Mouse (Mus musculus): Measurements from ENCODE around the gene Cryab. TPM values are rescaled to one million over a fixed set of nuclear protein-coding genes. Genes with fewer than 3 reads are reported as not detected.
A peak's percentile ranks its signal among the peaks of the same experiment; 100 is the strongest.

The Cryab gene
- 11.9 and 20.7 TPM in 2 replicates for polyA plus RNA-seq (2016; fragmentation: Nextera tagmentation; extraction: Ambion mirVana)

DNA sequence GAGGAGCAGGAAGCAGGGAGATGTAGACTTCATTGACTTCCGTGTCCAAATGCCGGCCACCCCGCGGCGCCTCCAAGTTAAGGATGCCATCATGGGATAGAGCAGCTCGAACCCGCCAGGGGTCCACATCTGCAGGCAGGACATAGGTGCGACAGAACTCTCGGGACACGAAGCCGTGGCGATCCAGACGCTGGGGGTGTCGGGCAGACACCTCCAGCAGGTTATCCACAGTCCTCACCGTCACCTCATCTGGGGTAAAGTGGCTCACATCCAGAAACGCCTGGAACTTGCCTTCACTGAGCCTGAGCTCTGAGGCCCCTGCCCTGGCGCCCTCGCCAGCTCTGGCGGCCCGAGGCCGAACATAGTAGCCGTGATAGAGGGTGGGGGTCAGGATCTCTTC is at the start of gene Cryab:
TSS of gene Cryab (plus strand) at position 3 of the 400 bp plus-strand sequence.
- Histone ChIP-seq H3K4me2 (replicated peaks) (no peak within 1 kb of the TSS), H3K9ac (no peak within 1 kb of the TSS), H3K27ac (no peak within 1 kb of the TSS), H3K4me1 (peaks cover 2% of the 10 kb centered on the region; the same call in 1 of the 2 replicates), H3K4me3 (no peak within 1 kb of the TSS), H3K9me3 (replicated peaks) (no peaks in the 10 kb centered on the region), H3K36me3 (no peaks in the 10 kb centered on the region), H3K27me3 (peaks cover 14% of the 10 kb centered on the region)
- ATAC-seq (ENCODE audit: low FRiP score) = no peak
- 76% methylated on average over 22 of the region's 22 CpGs for WGBS

DNA sequence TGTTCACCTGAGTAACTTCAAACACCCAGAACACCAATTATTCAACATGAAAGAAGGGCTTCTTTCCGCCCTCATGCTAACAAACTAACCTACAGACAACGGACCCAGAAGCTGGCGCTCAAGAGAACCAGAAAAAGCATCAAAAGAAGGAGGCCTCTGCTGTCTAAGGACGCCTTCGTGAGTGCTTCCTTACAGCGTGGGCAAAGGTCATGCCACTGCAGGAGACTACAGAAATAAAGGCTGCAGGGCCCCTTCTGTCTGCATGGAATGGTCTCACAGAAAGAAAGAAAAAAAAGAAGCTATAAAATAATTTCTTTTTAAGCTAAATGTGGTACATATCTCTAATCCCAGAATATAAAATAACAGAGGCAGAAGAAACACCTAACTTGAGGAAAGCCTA is 46.2 kb upstream of the Cryab start:
- Histone ChIP-seq H3K9ac (no peak overlapping the region), H3K27me3 (peaks cover 19% of the 10 kb centered on the region), H3K9me3 (replicated peaks) (no peaks in the 10 kb centered on the region), H3K27ac (no peak overlapping the region), H3K4me1 (no peaks in the 10 kb centered on the region), H3K36me3 (peaks cover 24% of the 10 kb centered on the region), H3K4me2 (replicated peaks) (no peak overlapping the region), H3K4me3 (no peak overlapping the region)
- WGBS = 52% methylated on average over 6 of the region's 6 CpGs
- no peak for ATAC-seq (ENCODE audit: low FRiP score)

DNA sequence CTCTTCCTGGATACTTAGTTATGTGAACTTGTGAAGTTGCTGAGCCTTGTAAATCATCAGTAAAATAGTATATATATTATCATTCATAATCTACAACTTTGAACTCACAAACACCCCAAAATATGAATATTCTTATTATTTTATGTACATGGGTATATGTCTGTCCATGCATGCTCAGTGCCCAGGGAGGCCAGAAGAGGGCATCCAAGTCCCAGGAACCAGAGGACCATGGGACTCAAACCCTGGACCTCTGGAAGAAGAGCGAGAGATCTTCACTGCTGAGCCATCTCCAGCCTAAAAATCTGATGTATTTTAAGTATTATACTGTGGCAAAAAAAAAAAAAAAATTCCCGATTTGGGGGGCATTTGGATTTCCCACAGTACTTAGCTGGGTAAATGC is 42.0 kb upstream of the Cryab start:
- no peak for ATAC-seq (ENCODE audit: low FRiP score)
- Histone ChIP-seq H3K36me3 (peaks cover 16% of the 10 kb centered on the region; the same call in 1 of the 2 replicates), H3K9me3 (replicated peaks) (no peaks in the 10 kb centered on the region), H3K9ac (no peak overlapping the region), H3K4me3 (no peak overlapping the region), H3K4me1 (no peaks in the 10 kb centered on the region), H3K27me3 (no peaks in the 10 kb centered on the region), H3K4me2 (replicated peaks) (no peak overlapping the region), H3K27ac (no peak overlapping the region)
- WGBS = 45% methylated on average over 2 of the region's 2 CpGs

DNA sequence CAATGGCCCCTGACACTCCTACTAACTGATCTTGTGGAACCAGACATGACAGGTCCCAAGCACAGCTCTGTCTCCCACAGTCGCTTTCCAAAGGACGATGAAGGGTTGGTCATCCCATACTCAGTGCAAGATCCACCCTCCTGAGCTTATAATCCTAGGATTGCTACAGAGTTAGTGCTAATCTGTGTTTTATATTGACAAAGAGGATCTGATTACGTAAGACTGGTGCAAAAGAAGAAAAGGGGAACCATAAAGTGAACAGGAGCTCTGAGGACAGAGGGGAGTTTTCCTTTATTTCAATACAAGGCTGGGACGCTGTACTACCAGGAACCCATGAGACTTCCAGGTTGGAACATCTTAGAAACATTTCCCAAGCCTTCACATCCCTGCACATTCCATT is 39.8 kb upstream of the Cryab start:
- Histone ChIP-seq H3K9me3 (replicated peaks) (no peaks in the 10 kb centered on the region), H3K36me3 (peaks cover 18% of the 10 kb centered on the region), H3K9ac (no peak overlapping the region), H3K4me3 (no peak overlapping the region), H3K4me1 (no peaks in the 10 kb centered on the region), H3K27me3 (no peaks in the 10 kb centered on the region), H3K4me2 (replicated peaks) (no peak overlapping the region), H3K27ac (no peak overlapping the region)
- no peak for ATAC-seq (ENCODE audit: low FRiP score)
- WGBS = 82% methylated on average over 4 of the region's 4 CpGs

DNA sequence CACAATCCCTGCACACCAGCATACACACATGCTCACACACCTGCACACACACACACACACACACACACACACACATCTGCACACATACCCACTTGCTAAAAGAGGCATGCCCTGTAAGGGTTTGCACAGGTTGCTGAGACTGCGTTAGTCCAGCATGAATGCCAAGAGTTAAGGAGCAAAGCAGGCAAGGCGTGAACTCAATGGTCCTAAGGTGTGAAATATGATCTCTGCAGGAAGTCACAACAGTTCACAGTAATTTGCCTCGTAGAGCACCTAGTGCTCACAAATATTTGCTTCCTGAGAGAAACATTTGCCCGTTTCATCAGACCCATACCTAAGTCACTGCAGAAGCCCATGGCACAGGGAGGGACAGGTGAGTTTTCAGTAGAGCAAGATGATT is 36.9 kb upstream of the Cryab start:
- H3K4me1 ChIP-seq = no peaks in the 10 kb centered on the region
- H3K9ac ChIP-seq = no peak overlapping the region
- no peaks in the 10 kb centered on the region for H3K9me3 ChIP-seq (replicated peaks)
- H3K27ac ChIP-seq = no peak overlapping the region
- H3K4me3 ChIP-seq = no peak overlapping the region
- 70% methylated on average over 4 of the region's 4 CpGs for WGBS
- ATAC-seq (ENCODE audit: low FRiP score) = no peak
- peaks cover 17% of the 10 kb centered on the region for H3K36me3 ChIP-seq
- H3K4me2 ChIP-seq (replicated peaks) = no peak overlapping the region
- no peaks in the 10 kb centered on the region for H3K27me3 ChIP-seq

DNA sequence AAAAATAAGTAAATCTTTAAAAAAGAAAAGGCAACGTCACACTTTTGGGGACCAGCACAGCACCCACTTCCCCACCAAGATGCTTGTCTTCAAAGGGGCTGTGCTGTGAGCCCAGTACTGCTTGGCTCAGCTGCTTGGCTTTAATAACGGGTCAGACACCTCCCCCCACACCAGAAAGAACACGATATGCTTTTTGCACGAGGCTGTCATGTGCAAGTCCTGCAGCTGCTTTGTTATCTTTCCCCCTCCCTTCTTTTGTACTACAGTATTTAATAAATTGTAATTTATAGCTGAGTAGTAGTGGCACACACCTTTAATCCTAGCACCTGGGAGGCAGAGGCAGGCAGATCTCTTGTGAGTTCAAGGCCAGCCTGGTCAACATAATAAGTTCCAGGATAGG is 32.2 kb upstream of the Cryab start:
- no peak overlapping the region for H3K4me3 ChIP-seq
- no peak overlapping the region for H3K27ac ChIP-seq
- H3K4me2 ChIP-seq (replicated peaks) = no peak overlapping the region
- H3K4me1 ChIP-seq = peaks cover 22% of the 10 kb centered on the region
- H3K36me3 ChIP-seq = peaks cover 7% of the 10 kb centered on the region; the same call in 1 of the 2 replicates
- H3K9me3 ChIP-seq (replicated peaks) = no peaks in the 10 kb centered on the region
- no peak overlapping the region for H3K9ac ChIP-seq
- H3K27me3 ChIP-seq = no peaks in the 10 kb centered on the region
- 84% methylated on average over 4 of the region's 4 CpGs for WGBS
- ATAC-seq (ENCODE audit: low FRiP score) = no peak

DNA sequence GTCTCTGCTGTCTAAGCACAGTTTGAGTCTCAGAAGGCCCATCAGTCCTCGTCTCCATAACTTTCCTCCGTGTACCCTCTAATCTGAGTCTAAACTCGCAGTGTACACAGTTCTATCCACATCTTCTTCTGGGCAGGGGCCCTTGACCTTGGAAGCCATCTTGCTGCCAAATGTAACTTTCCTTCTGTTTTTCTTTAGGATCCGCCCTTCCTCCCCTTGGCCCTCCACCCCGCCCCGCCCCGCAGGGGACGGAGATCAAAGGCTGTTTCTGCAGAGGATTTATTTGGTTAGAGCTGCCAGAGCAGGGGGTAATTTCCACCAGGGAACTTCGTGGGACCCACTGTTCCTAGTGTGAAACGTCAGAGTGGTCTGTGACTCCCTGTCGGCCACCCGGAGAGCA is 30.1 kb upstream of the Cryab start:
- H3K27me3 ChIP-seq = no peaks in the 10 kb centered on the region
- H3K27ac ChIP-seq = no peak overlapping the region
- H3K4me3 ChIP-seq = no peak overlapping the region
- H3K9ac ChIP-seq = no peak overlapping the region
- H3K36me3 ChIP-seq = peaks cover 7% of the 10 kb centered on the region; the same call in 1 of the 2 replicates
- H3K9me3 ChIP-seq (replicated peaks) = no peaks in the 10 kb centered on the region
- peaks cover 42% of the 10 kb centered on the region for H3K4me1 ChIP-seq
- WGBS = 37% methylated on average over 12 of the region's 12 CpGs
- ATAC-seq (ENCODE audit: low FRiP score) = no peak
- H3K4me2 ChIP-seq (replicated peaks) = no peak overlapping the region

DNA sequence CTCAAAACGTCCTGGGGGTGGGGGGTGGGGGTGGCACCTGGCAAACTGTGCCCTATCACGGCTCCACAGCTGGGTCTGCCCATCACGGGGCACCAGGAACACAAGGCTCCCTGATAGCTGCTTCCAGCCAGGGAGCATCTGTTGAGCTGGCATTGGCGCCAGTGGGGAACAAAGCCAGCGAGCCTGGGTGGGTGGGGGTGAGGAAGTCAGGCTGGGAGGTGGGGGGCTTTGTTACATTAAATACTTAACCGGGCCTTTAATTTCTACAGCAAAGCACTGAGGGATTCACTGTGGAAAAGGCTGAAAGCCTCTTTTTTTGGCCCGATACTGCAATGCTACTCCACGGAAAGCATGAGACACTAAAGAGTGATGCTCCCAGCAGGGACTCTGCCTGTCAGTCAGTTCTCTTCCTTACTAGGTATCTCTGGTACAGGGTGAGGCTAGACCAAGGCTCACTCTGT is 28.6 kb upstream of the Cryab start:
- Histone ChIP-seq H3K27ac (no peak overlapping the region), H3K4me1 (peaks cover 56% of the 10 kb centered on the region), H3K9ac (no peak overlapping the region), H3K4me2 (replicated peaks) (no peak overlapping the region), H3K36me3 (0 out of 2 replicates have a peak, but pooled peaks cover 4% of the 10 kb centered on the region), H3K4me3 (no peak overlapping the region), H3K9me3 (replicated peaks) (no peaks in the 10 kb centered on the region), H3K27me3 (no peaks in the 10 kb centered on the region)
- 34% methylated on average over 8 of the region's 8 CpGs for WGBS
- ATAC-seq (ENCODE audit: low FRiP score) = no peak

DNA sequence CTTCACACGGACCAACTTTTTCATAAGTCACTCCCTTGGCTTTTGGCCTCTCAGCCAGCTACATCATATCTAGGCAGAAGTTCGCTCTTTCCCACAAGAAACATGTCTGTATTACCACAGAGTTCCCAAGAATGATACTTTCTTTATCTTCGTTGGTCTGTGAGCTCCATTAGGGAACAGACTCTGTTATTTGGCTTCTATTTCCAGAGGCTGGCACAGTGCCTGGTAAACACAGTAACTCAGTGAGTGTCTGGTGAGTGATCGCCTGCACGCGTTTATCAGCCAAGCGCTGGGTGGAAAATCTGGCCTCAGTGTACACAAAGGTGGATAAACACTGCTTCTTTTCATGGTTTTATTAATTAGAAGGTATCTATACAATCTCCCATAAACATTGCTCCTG is 27.7 kb upstream of the Cryab start:
- WGBS = 73% methylated on average over 7 of the region's 7 CpGs
- ATAC-seq (ENCODE audit: low FRiP score) = no peak
- H3K4me1 ChIP-seq = peaks cover 60% of the 10 kb centered on the region
- no peak overlapping the region for H3K4me2 ChIP-seq (replicated peaks)
- no peaks in the 10 kb centered on the region for H3K9me3 ChIP-seq (replicated peaks)
- H3K9ac ChIP-seq = no peak overlapping the region
- H3K36me3 ChIP-seq = 0 out of 2 replicates have a peak, but pooled peaks cover 4% of the 10 kb centered on the region
- H3K27ac ChIP-seq = peak overlapping the region; percentile 35; the same call in 1 of the 2 replicates
- no peak overlapping the region for H3K4me3 ChIP-seq
- H3K27me3 ChIP-seq = no peaks in the 10 kb centered on the region

DNA sequence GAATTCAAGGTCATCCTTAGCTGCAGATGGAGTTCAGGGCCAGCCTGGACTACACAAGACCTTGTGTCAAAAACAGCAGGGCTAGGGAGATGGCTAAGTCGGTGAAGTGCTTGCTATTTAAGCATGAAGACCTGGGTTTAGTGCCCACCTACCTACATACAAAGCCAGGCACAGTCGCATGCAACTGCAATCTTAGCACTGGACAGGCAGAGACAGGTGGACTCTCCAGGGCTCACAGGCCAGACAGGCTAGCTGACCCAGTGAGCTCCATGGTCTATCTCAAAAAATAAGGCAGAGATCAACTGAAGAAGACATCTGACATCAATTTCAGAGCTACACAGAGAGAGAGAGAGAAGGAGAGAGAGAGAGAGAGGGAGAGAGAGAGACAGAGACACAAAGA is 27.0 kb upstream of the Cryab start:
- Histone ChIP-seq H3K4me1 (peaks cover 60% of the 10 kb centered on the region), H3K9ac (no peak overlapping the region), H3K4me2 (replicated peaks) (peak overlapping the region; percentile 82), H3K4me3 (no peak overlapping the region), H3K9me3 (replicated peaks) (no peaks in the 10 kb centered on the region), H3K27me3 (no peaks in the 10 kb centered on the region), H3K27ac (peak overlapping the region; percentile 73), H3K36me3 (0 out of 2 replicates have a peak, but pooled peaks cover 3% of the 10 kb centered on the region)
- whole genome bisulfite sequencing = 87% methylated on average over 2 of the region's 2 CpGs
- ATAC-seq (ENCODE audit: low FRiP score) = no peak

DNA sequence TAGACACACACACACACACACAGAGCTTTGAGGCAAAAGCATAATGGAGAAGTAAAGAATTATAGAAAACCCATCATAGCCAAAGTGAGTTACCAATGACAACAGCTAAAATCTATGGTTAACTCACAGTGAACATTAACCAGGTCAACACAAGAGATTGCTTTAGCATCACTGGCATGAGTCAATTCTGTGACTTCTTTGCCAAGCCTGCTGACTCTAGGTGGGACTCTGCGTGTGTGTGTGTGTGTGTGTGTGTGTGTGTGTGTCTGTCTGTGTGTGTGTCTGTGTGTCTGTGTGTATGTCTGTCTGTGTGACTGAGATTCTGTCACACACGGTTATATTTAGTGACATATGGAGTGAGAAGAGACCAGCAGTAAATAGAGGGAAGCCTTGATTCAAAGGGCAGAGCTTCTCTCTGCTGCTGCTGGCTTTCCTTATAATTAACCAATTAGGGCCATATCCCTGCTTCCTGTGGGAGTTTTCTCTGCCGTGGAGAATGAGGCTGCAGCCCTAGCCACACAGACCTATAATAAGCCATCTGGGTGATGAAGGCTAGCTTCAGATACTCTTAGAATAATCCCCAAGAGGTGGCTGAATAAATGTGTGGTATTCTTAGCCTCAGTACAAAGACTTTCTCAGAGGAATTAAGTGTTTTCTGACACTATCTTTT is 26.3 kb upstream of the Cryab start:
- no peaks in the 10 kb centered on the region for H3K9me3 ChIP-seq (replicated peaks)
- H3K36me3 ChIP-seq = no peaks in the 10 kb centered on the region
- 50% methylated on average over 3 of the region's 3 CpGs for WGBS
- no peak for ATAC-seq (ENCODE audit: low FRiP score)
- peak overlapping the region; percentile 82 for H3K4me2 ChIP-seq (replicated peaks)
- peaks cover 60% of the 10 kb centered on the region for H3K4me1 ChIP-seq
- peak overlapping the region; percentile 45; the same call in 1 of the 2 replicates for H3K9ac ChIP-seq
- H3K27me3 ChIP-seq = no peaks in the 10 kb centered on the region
- peak overlapping the region; percentile 73 for H3K27ac ChIP-seq
- H3K4me3 ChIP-seq = no peak overlapping the region

DNA sequence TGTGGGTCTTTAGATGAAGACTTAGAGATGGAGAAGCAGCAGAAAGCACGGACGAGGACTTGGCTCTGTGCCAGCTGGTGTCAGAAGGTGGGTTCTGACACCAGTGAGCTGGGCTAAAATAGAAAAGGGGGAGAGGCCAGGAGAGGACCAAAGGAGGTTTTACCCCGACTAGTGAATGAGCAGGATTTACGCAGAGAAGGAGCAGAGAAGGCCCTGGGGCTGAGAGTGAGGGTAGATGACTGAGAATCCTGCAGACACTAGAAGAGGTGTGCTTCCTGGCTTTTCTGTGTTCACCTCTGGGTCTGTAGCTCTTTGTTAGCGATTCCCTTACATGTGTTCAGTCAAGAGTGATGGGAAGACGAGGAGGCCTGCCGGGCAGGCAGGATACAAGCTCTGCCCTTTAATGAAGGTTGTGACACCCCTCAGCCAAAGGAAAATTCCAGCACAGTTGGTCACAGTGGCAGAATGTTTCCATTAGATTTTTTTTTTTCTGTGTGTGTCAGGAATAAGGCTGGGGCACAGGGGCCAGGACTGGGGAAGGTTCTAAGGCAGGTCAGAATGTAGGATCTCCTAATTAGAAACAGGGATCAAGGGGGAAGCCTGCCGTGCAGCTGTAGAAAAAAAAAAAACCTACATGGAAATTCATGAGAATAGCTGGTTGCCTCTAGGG is 25.1 kb upstream of the Cryab start:
- H3K4me2 ChIP-seq (replicated peaks) = peak overlapping the region; percentile 82
- ATAC-seq (ENCODE audit: low FRiP score) = no peak
- H3K9ac ChIP-seq = peak overlapping the region; percentile 82; the same call in 1 of the 2 replicates
- H3K4me1 ChIP-seq = peaks cover 58% of the 10 kb centered on the region
- WGBS = 28% methylated on average over 8 of the region's 8 CpGs
- peak overlapping the region; percentile 86 for H3K27ac ChIP-seq
- no peaks in the 10 kb centered on the region for H3K9me3 ChIP-seq (replicated peaks)
- no peaks in the 10 kb centered on the region for H3K27me3 ChIP-seq
- no peaks in the 10 kb centered on the region for H3K36me3 ChIP-seq
- peak overlapping the region; percentile 53 for H3K4me3 ChIP-seq

Measured in hindbrain, embryonic 12.5 days (tissue).